ENCODE assay signal across 15 mouse cellular contexts in genomic region chr3:105402676-105403075, GRCm38 (mm10). TPM values are rescaled to one million over a fixed set of nuclear protein-coding genes. Genes with fewer than 3 reads are reported as not detected.
DNase-seq lines count a peak whose midpoint lies in the region; ATAC-seq lines count a peak whose summit lies in the region.
"Had no signal": no experiment of that assay in that cellular context is flagged by ENCODE, and none has a peak within 500 bp of the region (broad histone marks: within the 10 kb centered on the region; RNA-seq: fewer than 3 reads in every experiment).

No protein-coding gene starts in this region.

- no peak for DNase-seq in heart, postnatal 4 days
- peak; percentile 67 for DNase-seq in kidney, postnatal 14 days
- no peak for DNase-seq in layer of hippocampus, postnatal 25 days (ENCODE audit: extremely low spot score in 1 of 2, low spot score in 1 of 2)
- DNase-seq: adrenal gland, postnatal 14 days; right cerebral cortex, adult 18-20 months; spleen, adult 18-20 months; thymus, postnatal 36 days had no signal

- no peak overlapping the region for H3K27ac ChIP-seq in heart, embryonic 15.5 days
- H3K27ac ChIP-seq in forebrain, embryonic 12.5 days: no peak overlapping the region
- H3K27ac ChIP-seq: hindbrain, embryonic 15.5 days; limb, embryonic 15.5 days had no signal

- 25% methylated on average over 5 of the region's 5 CpGs for WGBS in heart, embryonic 15.5 days
- WGBS in forebrain, embryonic 12.5 days: 78% methylated on average over 5 of the region's 5 CpGs

- H3K4me3 ChIP-seq in heart, embryonic 15.5 days: no peak overlapping the region
- peak overlapping the region; percentile 62 for H3K4me3 ChIP-seq in megakaryocyte, embryonic 14.5 days (replicated peaks)
- no peak overlapping the region for H3K4me3 ChIP-seq in forebrain, embryonic 12.5 days (replicated peaks)
- H3K4me3 ChIP-seq: hindbrain, embryonic 15.5 days; limb, embryonic 15.5 days had no signal

- no peaks in the 10 kb centered on the region for H3K36me3 ChIP-seq in heart, embryonic 15.5 days
- no peaks in the 10 kb centered on the region for H3K36me3 ChIP-seq in megakaryocyte, embryonic 14.5 days (replicated peaks; ENCODE audit: low read length)
- no peaks in the 10 kb centered on the region for H3K36me3 ChIP-seq in forebrain, embryonic 12.5 days (replicated peaks)
- H3K36me3 ChIP-seq: hindbrain, embryonic 15.5 days; limb, embryonic 15.5 days had no signal

- ATAC-seq in heart, embryonic 15.5 days (replicated peaks; ENCODE audit: insufficient number of reproducible peaks, insufficient read depth, low FRiP score, low read depth): peak; percentile 42; the same call in 1 of the 2 replicates
- ATAC-seq in megakaryocyte, adult 5-6 weeks (ENCODE audit: poor library complexity, severe bottlenecking): no peak
- ATAC-seq in forebrain, embryonic 12.5 days (ENCODE audit: low FRiP score): no peak

- no peak overlapping the region for H3K4me2 ChIP-seq in heart, embryonic 15.5 days
- no peak overlapping the region for H3K4me2 ChIP-seq in forebrain, embryonic 12.5 days
- H3K4me2 ChIP-seq: hindbrain, embryonic 15.5 days; limb, embryonic 15.5 days had no signal

- no peaks in the 10 kb centered on the region for H3K9me3 ChIP-seq in heart, embryonic 15.5 days (replicated peaks)
- 0 out of 2 replicates have a peak, but pooled peaks cover 1% of the 10 kb centered on the region for H3K9me3 ChIP-seq in megakaryocyte, embryonic 14.5 days
- no peaks in the 10 kb centered on the region for H3K9me3 ChIP-seq in forebrain, embryonic 12.5 days
- H3K9me3 ChIP-seq: hindbrain, embryonic 15.5 days; limb, embryonic 15.5 days had no signal

- H3K27me3 ChIP-seq in heart, embryonic 15.5 days: no peaks in the 10 kb centered on the region
- peaks cover 34% of the 10 kb centered on the region for H3K27me3 ChIP-seq in megakaryocyte, embryonic 14.5 days (replicated peaks)
- H3K27me3 ChIP-seq in forebrain, embryonic 12.5 days: 0 out of 2 replicates have a peak, but pooled peaks cover 8% of the 10 kb centered on the region
- H3K27me3 ChIP-seq: limb, embryonic 15.5 days had no signal

- no peak overlapping the region for H3K9ac ChIP-seq in heart, embryonic 15.5 days
- no peak overlapping the region for H3K9ac ChIP-seq in forebrain, embryonic 12.5 days
- H3K9ac ChIP-seq: hindbrain, embryonic 15.5 days; limb, embryonic 15.5 days had no signal

- peaks cover 7% of the 10 kb centered on the region for H3K4me1 ChIP-seq in heart, embryonic 15.5 days (replicated peaks)
- H3K4me1 ChIP-seq in megakaryocyte, embryonic 14.5 days: peaks cover 20% of the 10 kb centered on the region
- peaks cover 29% of the 10 kb centered on the region for H3K4me1 ChIP-seq in forebrain, embryonic 12.5 days
- H3K4me1 ChIP-seq: limb, embryonic 15.5 days had no signal

RNA-seq across cellular contexts. Expression of gene Kcnd3, which starts 49.5 kb away (rescaled TPM):
- polyA plus RNA-seq in heart, embryonic 15.5 days (2015; fragmentation: Nextera tagmentation; extraction: Ambion mirVana): 0.44 and 0.74 TPM in 2 replicates
- total RNA-seq in heart, postnatal 4 days (2021): 1 to 10 TPM in 1 of 2 experiments, under 1 TPM in 1; 0.90 to 1.0 TPM
- not detected in 2 replicates for polyA plus RNA-seq in megakaryocyte, embryonic 14.5 days (2012; ENCODE audit: insufficient read depth, low replicate concordance)
- not detected in 2 replicates for total RNA-seq in megakaryocyte, adult 5-6 weeks (2015)
- not detected in 2 replicates for total RNA-seq in megakaryocyte, adult 5-6 weeks (2017)
- 10 to 100 TPM; 50.9 to 53.7 TPM for total RNA-seq in layer of hippocampus, postnatal 25 days (2021)
- 3.5 and 3.7 TPM in 2 replicates for polyA plus RNA-seq in forebrain, embryonic 12.5 days (2016; fragmentation: Nextera tagmentation; extraction: Ambion mirVana)
- total RNA-seq: MEL; neutrophil, adult 5-6 weeks had no signal

Comparison
In these comparisons a context has a peak if more than half of its experiments do, and no peak if none do; other contexts are left out.
1. RNA of gene Kcnd3, which starts 49.5 kb away (total RNA-seq): 50.9 to 53.7 TPM in layer of hippocampus, postnatal 25 days; 0.90 to 1.0 TPM in heart, postnatal 4 days and not detected in megakaryocyte, adult 5-6 weeks; every median in the first group is over 10 times any median in the second.